Mouse (Mus musculus) heart, embryonic 14.5 days (tissue): ENCODE measurements around the gene Hoxa5. TPM values are rescaled to one million over a fixed set of nuclear protein-coding genes. Genes with fewer than 3 reads are reported as not detected.

Experiments
- ATAC-seq: fragments of 200-750 bp; cut with Nextera tagmentation; 2 replicates; pipeline ENCODE4 v1.8.0; 2017; ENCODE audit warnings: low read depth, moderate TSS enrichment; ENCODE audit not compliant: insufficient number of reproducible peaks, insufficient read depth, low FRiP score
- H3K27ac ChIP-seq, 2 experiments: fragments of 200-500 bp in 1 of 2; fragments of 300-500 bp in 1 of 2; sonication (generic) in 1 of 2; replicated peaks in 1 of 2; 2 replicates each; pipeline ENCODE4 v1.5.1; 2012 to 2014; ENCODE audit warnings: low read depth in 2 of 2, low read length in 2 of 2, control low read depth in 1 of 2, mild to moderate bottlenecking in 1 of 2, mixed read lengths in 1 of 2; ENCODE audit not compliant: control insufficient read depth in 1 of 2, insufficient read depth in 1 of 2
- H3K27me3 ChIP-seq: fragments of 300-500 bp; sonication (generic); 2 replicates; pipeline ENCODE4 v1.6.1; 2014; ENCODE audit warnings: mild to moderate bottlenecking, low read length, control low read depth; ENCODE audit not compliant: control insufficient read depth, insufficient read depth
- H3K36me3 ChIP-seq: fragments of 300-500 bp; sonication (generic); 2 replicates; pipeline ENCODE4 v1.6.1; 2014; ENCODE audit warnings: mild to moderate bottlenecking, control low read depth, low read length, mixed read lengths; ENCODE audit not compliant: control insufficient read depth, insufficient read depth
- H3K4me1 ChIP-seq, 2 experiments: fragments of 200-500 bp in 1 of 2; fragments of 300-500 bp in 1 of 2; sonication (generic) in 1 of 2; 2 replicates each; pipeline ENCODE4 v1.6.1; 2012 to 2014; ENCODE audit warnings: low read length in 2 of 2, control low read depth in 1 of 2, mixed read lengths in 1 of 2; ENCODE audit not compliant: control insufficient read depth in 2 of 2, insufficient read depth in 2 of 2
- H3K4me2 ChIP-seq: fragments of 300-500 bp; sonication (generic); 2 replicates; pipeline ENCODE4 v1.6.1; 2014; ENCODE audit warnings: mild to moderate bottlenecking, low read length
- H3K4me3 ChIP-seq, 2 experiments: fragments of 200-500 bp in 1 of 2; fragments of 300-500 bp in 1 of 2; sonication (generic) in 1 of 2; 2 replicates each; pipeline ENCODE4 v1.5.1; 2012 to 2014; ENCODE audit warnings: low read length in 2 of 2, mild to moderate bottlenecking in 2 of 2, control low read depth in 1 of 2, low read depth in 1 of 2, moderate library complexity in 1 of 2; ENCODE audit not compliant: control insufficient read depth in 1 of 2, insufficient read depth in 1 of 2
- H3K9ac ChIP-seq: fragments of 300-500 bp; sonication (generic); 2 replicates; pipeline ENCODE4 v1.6.1; 2014; ENCODE audit warnings: mild to moderate bottlenecking, low read length
- H3K9me3 ChIP-seq: fragments of 300-500 bp; sonication (generic); 2 replicates; pipeline ENCODE4 v1.6.1; 2016; ENCODE audit warnings: low read length, control low read depth; ENCODE audit not compliant: control insufficient read depth
- WGBS: fragments of 180-500 bp; shearing (Covaris S2); extraction: QIAGEN DNeasy Blood & Tissue Kit; methylation state at CpG from one replicate; pipeline ENCODE4 v1.1.7; 2014; 5-methylcytosine and 5-hydroxymethylcytosine counted together
- polyA plus RNA-seq: library from polyadenylated mRNA; unstranded; fragments of >200 nt; fragmentation: Nextera tagmentation; extraction: Ambion mirVana; gene quantifications from 2 replicates; pipeline ENCODE4 v1.2.1, GENCODE M21; 2014

Gene Hoxa5
- polyA plus RNA-seq, 1 experiment from 2014 or later: 1.3 TPM

GRCm38 (mm10) chr6:52221993-52222685 lies 17.8 kb upstream of the Hoxa5 start:
- Histone ChIP-seq H3K9ac (no peak overlapping the region), H3K4me2 (peak overlapping the region; percentile 97), H3K4me1 (peaks cover 2 to 10% of the 10 kb centered on the region in 2 experiments; a peak in 1 of 4 replicates), H3K9me3 (no peaks in the 10 kb centered on the region), H3K27me3 (peaks cover 100% of the 10 kb centered on the region), H3K4me3 (peak overlapping the region; percentile 12 to 56; a peak in 3 of 4 replicates), H3K36me3 (no peaks in the 10 kb centered on the region), H3K27ac (no peak overlapping the region)
- 10% methylated on average over 21 of the region's 21 CpGs for WGBS
- no peak for ATAC-seq

DNA sequence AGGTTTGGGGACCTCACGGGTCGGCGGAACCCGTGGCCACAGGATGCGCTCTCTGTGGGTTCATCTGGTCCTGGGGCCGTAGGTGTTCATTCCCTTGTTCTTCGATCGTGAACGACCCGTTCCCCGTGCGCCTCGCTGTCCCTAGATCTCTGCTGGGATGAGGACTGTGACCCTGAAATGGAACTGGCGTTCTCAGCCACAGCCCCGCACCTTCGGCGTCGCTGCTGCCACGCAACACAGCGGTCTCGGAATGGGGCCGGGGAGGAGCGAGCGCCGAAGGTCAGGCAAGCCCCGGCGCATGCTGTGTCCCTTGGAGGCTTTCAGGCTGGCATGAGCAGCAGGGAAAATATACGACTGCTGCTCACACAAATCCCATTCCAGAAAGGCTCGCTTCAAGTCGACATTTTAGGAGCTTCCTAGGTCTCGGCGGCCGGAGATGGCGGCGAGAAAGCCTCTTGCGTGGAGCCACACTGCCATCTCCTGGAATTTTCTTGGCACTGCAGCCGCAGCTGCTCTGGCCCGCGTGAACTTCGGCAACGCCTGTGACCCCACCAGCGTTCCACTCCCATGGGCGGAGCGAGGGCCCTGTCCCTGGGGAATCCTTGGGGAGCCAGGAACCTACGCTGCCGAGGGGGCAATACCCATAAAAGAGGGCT lies 17.1 kb upstream of the Hoxa5 start, which contains the start of gene Hoxa7:
Gene Hoxa7, minus strand, starts transcription at position 518 of the 656 bp plus-strand sequence.
- Histone ChIP-seq H3K4me1 (peaks cover 2 to 14% of the 10 kb centered on the region in 2 experiments; a peak in 1 of 4 replicates), H3K9ac (peak within 1 kb of the TSS; percentile 57), H3K27me3 (peaks cover 100% of the 10 kb centered on the region), H3K36me3 (no peaks in the 10 kb centered on the region), H3K9me3 (no peaks in the 10 kb centered on the region), H3K4me2 (peak within 1 kb of the TSS; percentile 97), H3K27ac (no peak within 1 kb of the TSS), H3K4me3 (peak within 1 kb of the TSS; percentile 56 to 61)
- ATAC-seq: peak; percentile 57
- 2% methylated on average over 44 of the region's 46 CpGs for WGBS

DNA sequence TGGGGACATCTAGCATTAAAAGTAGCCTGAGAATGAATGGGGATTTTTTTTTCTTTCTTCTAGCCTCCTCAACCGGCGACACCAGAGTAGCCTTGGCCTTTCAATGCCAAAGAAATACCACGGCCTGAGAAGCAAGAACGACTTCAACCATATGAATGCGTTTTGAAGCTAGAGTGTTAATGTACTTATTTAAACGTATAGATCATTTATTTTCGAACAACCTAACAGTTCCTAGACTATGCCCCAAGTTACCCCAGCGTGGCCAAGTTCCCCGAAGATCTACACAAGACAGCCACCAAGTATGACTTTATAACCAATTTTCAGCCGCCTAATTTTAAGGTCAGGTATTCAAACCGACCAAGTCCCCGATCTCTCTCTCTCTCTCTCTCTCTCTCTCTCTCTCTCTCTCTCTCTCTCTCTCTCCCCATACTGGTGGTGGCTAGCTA lies 16.5 kb upstream of the Hoxa5 start:
- Histone ChIP-seq H3K9ac (no peak overlapping the region), H3K4me2 (peak overlapping the region; percentile 97), H3K27ac (no peak overlapping the region), H3K27me3 (peaks cover 100% of the 10 kb centered on the region), H3K4me1 (peaks cover 2 to 14% of the 10 kb centered on the region in 2 experiments; a peak in 1 of 4 replicates), H3K36me3 (no peaks in the 10 kb centered on the region), H3K4me3 (peak overlapping the region; percentile 56 to 61; a peak in 3 of 4 replicates), H3K9me3 (no peaks in the 10 kb centered on the region)
- 9% methylated on average over 12 of the region's 12 CpGs for WGBS
- ATAC-seq: no peak

DNA sequence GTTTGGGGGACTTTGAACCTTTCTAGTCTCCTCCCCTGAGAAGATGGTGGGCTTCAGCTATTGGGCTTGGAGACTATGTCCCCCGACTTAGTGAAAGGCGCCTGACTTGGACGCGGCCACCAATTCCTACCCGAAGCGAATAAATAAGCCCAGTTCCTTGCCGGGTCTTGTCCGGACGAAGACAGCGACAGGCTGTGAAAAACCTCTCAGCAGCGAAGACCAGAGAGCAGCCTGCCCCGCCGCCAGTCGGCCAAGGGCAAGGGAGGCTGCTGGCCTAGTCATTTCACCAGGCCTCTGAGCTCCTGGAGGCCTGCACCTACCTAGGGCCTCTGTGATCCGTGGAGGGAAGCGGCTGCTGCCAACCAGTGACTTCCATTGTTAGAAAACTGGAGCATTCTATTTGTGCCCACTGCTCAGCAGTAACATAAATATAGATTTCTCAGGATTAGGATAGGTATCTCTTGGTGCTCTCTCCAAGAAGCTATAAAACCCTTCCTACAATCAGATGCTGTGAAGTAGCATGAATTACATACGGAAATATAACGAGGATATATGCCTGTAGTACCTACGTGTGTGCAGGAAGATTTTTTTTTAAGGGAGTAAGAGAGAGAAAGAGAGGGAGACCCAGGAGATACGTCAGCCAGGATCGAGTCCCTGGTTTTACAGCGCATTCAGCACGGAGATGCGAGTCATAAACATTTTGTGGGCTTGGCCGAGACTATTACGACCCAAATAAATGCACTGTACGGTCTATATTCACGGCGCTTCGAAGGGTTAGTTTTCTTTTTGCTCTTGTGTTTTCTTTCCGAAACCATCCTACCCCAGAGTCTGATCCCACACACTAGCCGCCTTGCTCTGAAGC lies 15.8 kb upstream of the Hoxa5 start:
- no peak overlapping the region for H3K4me3 ChIP-seq
- no peak overlapping the region for H3K4me2 ChIP-seq
- ATAC-seq: no peak
- no peaks in the 10 kb centered on the region for H3K9me3 ChIP-seq
- no peak overlapping the region for H3K27ac ChIP-seq
- WGBS: 19% methylated on average over 32 of the region's 32 CpGs
- peaks cover 2 to 14% of the 10 kb centered on the region in 2 experiments; a peak in 1 of 4 replicates for H3K4me1 ChIP-seq
- peaks cover 100% of the 10 kb centered on the region for H3K27me3 ChIP-seq
- H3K36me3 ChIP-seq: no peaks in the 10 kb centered on the region
- H3K9ac ChIP-seq: no peak overlapping the region

DNA sequence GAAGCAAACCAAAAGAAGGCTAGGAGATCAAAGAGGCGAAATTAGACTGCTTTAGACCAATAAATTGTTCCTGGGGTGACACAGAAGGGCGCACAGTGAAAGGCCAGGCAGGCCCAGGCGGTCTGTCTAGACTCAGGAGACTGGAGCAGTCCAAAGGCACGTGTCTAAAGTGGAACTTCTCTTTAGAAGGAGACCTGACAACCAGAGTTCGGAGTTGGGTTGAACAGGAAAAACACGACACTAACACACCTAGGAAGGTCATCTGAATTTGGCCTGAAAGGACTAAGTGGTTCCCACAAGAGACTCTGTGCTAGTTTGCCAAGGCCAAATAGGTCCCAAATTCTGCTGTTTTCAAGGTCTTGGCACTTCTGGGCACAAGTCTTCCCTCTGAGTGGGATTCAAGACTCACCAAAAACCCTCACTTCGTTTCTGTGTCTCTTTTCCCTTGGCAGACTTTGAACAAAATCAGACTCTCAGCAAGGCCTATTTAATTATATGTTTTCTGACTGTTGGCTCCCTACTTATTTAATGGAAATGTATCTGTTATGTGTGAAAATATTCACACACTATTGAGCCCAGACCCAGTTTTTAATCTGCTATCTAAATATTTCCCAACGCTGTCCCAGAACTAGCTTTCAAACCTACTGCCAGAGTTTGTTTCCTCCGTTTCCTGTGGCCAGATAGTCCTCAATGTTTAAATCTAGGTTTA lies 15.0 kb upstream of the Hoxa5 start:
- no peak overlapping the region for H3K4me3 ChIP-seq
- H3K27me3 ChIP-seq: peaks cover 100% of the 10 kb centered on the region
- ATAC-seq: no peak
- no peaks in the 10 kb centered on the region for H3K36me3 ChIP-seq
- H3K9ac ChIP-seq: no peak overlapping the region
- H3K27ac ChIP-seq: no peak overlapping the region
- H3K9me3 ChIP-seq: no peaks in the 10 kb centered on the region
- H3K4me2 ChIP-seq: no peak overlapping the region
- 28% methylated on average over 9 of the region's 9 CpGs for WGBS
- H3K4me1 ChIP-seq: peaks cover 2 to 14% of the 10 kb centered on the region in 2 experiments; a peak in 1 of 4 replicates

DNA sequence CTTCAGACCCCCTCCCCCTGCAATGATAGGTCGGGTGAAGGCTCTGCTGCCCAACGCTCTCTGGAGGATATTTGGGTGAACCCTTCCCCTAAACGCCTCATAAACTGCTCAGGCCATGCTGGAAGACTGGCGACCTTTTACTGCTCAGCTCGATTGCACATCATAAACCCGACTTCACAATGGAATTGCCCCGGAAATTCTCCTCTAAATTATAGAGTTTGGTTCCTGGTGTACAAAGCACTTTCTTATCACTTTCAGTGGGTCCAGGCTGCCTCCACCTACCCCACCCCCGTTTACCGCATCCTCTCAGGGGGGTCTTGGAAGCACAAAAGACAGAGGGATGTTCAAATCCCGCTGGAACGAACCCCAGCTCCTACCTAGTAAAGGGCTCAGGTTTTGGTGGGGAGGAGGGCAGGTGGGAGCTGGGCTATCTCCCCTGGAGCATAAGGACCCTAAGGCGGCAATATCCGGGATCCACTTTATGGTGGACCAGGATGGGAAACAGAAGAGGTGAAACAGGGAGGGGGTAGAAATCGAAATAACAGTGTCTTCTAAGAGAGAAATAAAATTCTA lies 14.3 kb upstream of the Hoxa5 start:
- 11% methylated on average over 14 of the region's 14 CpGs for WGBS
- H3K9ac ChIP-seq: no peak overlapping the region
- peaks cover 100% of the 10 kb centered on the region for H3K27me3 ChIP-seq
- ATAC-seq: no peak
- peaks cover 2 to 14% of the 10 kb centered on the region in 2 experiments; a peak in 1 of 4 replicates for H3K4me1 ChIP-seq
- no peaks in the 10 kb centered on the region for H3K36me3 ChIP-seq
- H3K9me3 ChIP-seq: no peaks in the 10 kb centered on the region
- H3K4me3 ChIP-seq: no peak overlapping the region
- no peak overlapping the region for H3K27ac ChIP-seq
- H3K4me2 ChIP-seq: no peak overlapping the region
